8 mouse cellular contexts compared by ENCODE assay signal in genomic region chr4:130198694-130199670, GRCm38 (mm10). TPM values are rescaled to one million over a fixed set of nuclear protein-coding genes. Genes with fewer than 3 reads are reported as not detected.
DNase-seq lines count a peak whose midpoint lies in the region; ATAC-seq and TF ChIP-seq lines count a peak whose summit lies in the region.

No protein-coding gene starts in this region.

- peaks cover 17% of the 10 kb centered on the region; the same call in 1 of the 2 replicates for H3K27me3 ChIP-seq in embryonic facial prominence, embryonic 12.5 days
- no peaks in the 10 kb centered on the region for H3K27me3 ChIP-seq in kidney, adult 2 months (replicated peaks; ENCODE audit: control insufficient read depth, insufficient read depth, low read length)
- no peaks in the 10 kb centered on the region for H3K27me3 ChIP-seq in limb, embryonic 11.5 days (ENCODE audit: control insufficient read depth, insufficient read depth, low read length)
- no peaks in the 10 kb centered on the region for H3K27me3 ChIP-seq in midbrain, embryonic 14.5 days (ENCODE audit: control insufficient read depth, insufficient read depth, low read length)

- H3K36me3 ChIP-seq in embryonic facial prominence, embryonic 12.5 days: no peaks in the 10 kb centered on the region
- H3K36me3 ChIP-seq in kidney, adult 2 months (ENCODE audit: control insufficient read depth, insufficient read depth, low read length): no peaks in the 10 kb centered on the region
- H3K36me3 ChIP-seq in limb, embryonic 11.5 days (ENCODE audit: control insufficient read depth, insufficient read depth, low read length): no peaks in the 10 kb centered on the region
- H3K36me3 ChIP-seq in midbrain, embryonic 14.5 days (ENCODE audit: control insufficient read depth, insufficient read depth, low read length): no peaks in the 10 kb centered on the region

- 17% methylated on average over 35 of the region's 35 CpGs for WGBS in embryonic facial prominence, embryonic 12.5 days
- WGBS in kidney, adult 2 months: 13% methylated on average over 35 of the region's 35 CpGs
- WGBS in limb, embryonic 11.5 days: 18% methylated on average over 35 of the region's 35 CpGs
- WGBS in midbrain, embryonic 14.5 days: 19% methylated on average over 35 of the region's 35 CpGs

- peak; percentile 97 for TF ChIP-seq CTCF in kidney, adult 2 months (conservative IDR thresholded peaks at IDR 0.05; ENCODE audit: insufficient read depth, insufficient read length, low read depth, low read length)

- peak overlapping the region; percentile 29 for H3K4me3 ChIP-seq in embryonic facial prominence, embryonic 12.5 days
- H3K4me3 ChIP-seq in kidney, adult 2 months (ENCODE audit: insufficient read depth, low read depth, low read length): peak overlapping the region; percentile 8
- H3K4me3 ChIP-seq in limb, embryonic 11.5 days (ENCODE audit: low read depth, low read length): peak overlapping the region; percentile 19
- peak overlapping the region; percentile 29 for H3K4me3 ChIP-seq in midbrain, embryonic 14.5 days (replicated peaks; ENCODE audit: low read depth, low read length)

- H3K27ac ChIP-seq in embryonic facial prominence, embryonic 12.5 days: no peak overlapping the region
- no peak overlapping the region for H3K27ac ChIP-seq in kidney, adult 2 months (ENCODE audit: insufficient read depth, low read depth, low read length)
- no peak overlapping the region for H3K27ac ChIP-seq in limb, embryonic 11.5 days (replicated peaks; ENCODE audit: low read depth, low read length)
- no peak overlapping the region for H3K27ac ChIP-seq in midbrain, embryonic 14.5 days (replicated peaks; ENCODE audit: low read depth, low read length)

- H3K4me2 ChIP-seq in embryonic facial prominence, embryonic 12.5 days (replicated peaks): peak overlapping the region; percentile 56
- peak overlapping the region; percentile 46 for H3K4me2 ChIP-seq in limb, embryonic 11.5 days (ENCODE audit: low read depth, severe bottlenecking)
- peak overlapping the region; percentile 58 for H3K4me2 ChIP-seq in midbrain, embryonic 14.5 days (ENCODE audit: low read length)

- peak; percentile 72 for ATAC-seq in embryonic facial prominence, embryonic 12.5 days (ENCODE audit: insufficient number of reproducible peaks, insufficient read depth, low FRiP score, low TSS enrichment)
- 0 out of 2 replicates have a peak, but pooled peaks have one; percentile 47 for ATAC-seq in limb, embryonic 11.5 days (ENCODE audit: insufficient number of reproducible peaks, low FRiP score, low TSS enrichment, low read depth)
- peak; percentile 37; the same call in 1 of the 2 replicates for ATAC-seq in midbrain, embryonic 14.5 days (ENCODE audit: low FRiP score, low TSS enrichment)

- peak; percentile 49 for DNase-seq in 3134 (ENCODE audit: extremely low read depth, insufficient read length, low spot score)
- DNase-seq in adrenal gland, postnatal 36 days: peak; percentile 94 to 95
- peak; percentile 70 to 93 for DNase-seq in heart, adult 18-20 months
- peak; percentile 90 for DNase-seq in kidney, adult 2 months
- peak; percentile 94 for DNase-seq in limb, embryonic 11.5 days (ENCODE audit: low spot score)
- DNase-seq in midbrain, embryonic 14.5 days: peak; percentile 92
- DNase-seq in spleen, adult 12 weeks (ENCODE audit: low spot score): peak; percentile 74

- H3K9ac ChIP-seq in embryonic facial prominence, embryonic 12.5 days: peak overlapping the region; percentile 15
- peak overlapping the region; percentile 32; the same call in 1 of the 2 replicates for H3K9ac ChIP-seq in limb, embryonic 11.5 days (ENCODE audit: low read length)
- H3K9ac ChIP-seq in midbrain, embryonic 14.5 days (replicated peaks; ENCODE audit: low read length): peak overlapping the region; percentile 39; the same call in 1 of the 2 replicates

- no peak for TF ChIP-seq POLR2A in kidney, adult 2 months (IDR thresholded peaks at IDR 0.05; ENCODE audit: low read depth, low read length)

- H3K9me3 ChIP-seq in embryonic facial prominence, embryonic 12.5 days: no peaks in the 10 kb centered on the region
- no peaks in the 10 kb centered on the region for H3K9me3 ChIP-seq in limb, embryonic 11.5 days (ENCODE audit: control insufficient read depth, low read length)
- H3K9me3 ChIP-seq in midbrain, embryonic 14.5 days (ENCODE audit: control insufficient read depth, low read length): no peaks in the 10 kb centered on the region

- no peaks in the 10 kb centered on the region for H3K4me1 ChIP-seq in embryonic facial prominence, embryonic 12.5 days
- no peaks in the 10 kb centered on the region; the same call in 1 of the 2 replicates for H3K4me1 ChIP-seq in kidney, adult 2 months (ENCODE audit: control insufficient read depth, insufficient read depth, low read length)
- H3K4me1 ChIP-seq in limb, embryonic 11.5 days (ENCODE audit: control insufficient read depth, insufficient read depth, low read length): no peaks in the 10 kb centered on the region
- no peaks in the 10 kb centered on the region for H3K4me1 ChIP-seq in midbrain, embryonic 14.5 days (ENCODE audit: control insufficient read depth, insufficient read depth, low read length)

RNA-seq across cellular contexts. Expression of gene Gm853, which starts 23.2 kb away (rescaled TPM):
- total RNA-seq in adrenal gland, postnatal 36 days (2021): not detected
- polyA plus RNA-seq in embryonic facial prominence, embryonic 12.5 days (2016; fragmentation: Nextera tagmentation; extraction: Ambion mirVana): not detected in 2 replicates
- not detected for total RNA-seq in heart, adult 18-20 months (2021)
- 64.7 and 89.1 TPM in 2 replicates for polyA plus RNA-seq in kidney, adult 2 months (2012; rRNA removed)
- not detected in 2 replicates for polyA plus RNA-seq in limb, embryonic 11.5 days (2014; fragmentation: Nextera tagmentation; extraction: Ambion mirVana)
- polyA plus RNA-seq in midbrain, embryonic 14.5 days (2014; fragmentation: Nextera tagmentation; extraction: Ambion mirVana): not detected in 2 replicates

RNA-seq across cellular contexts. Expression of gene Tinagl1, which starts 24.1 kb away (rescaled TPM):
- total RNA-seq in adrenal gland, postnatal 36 days (2021): 100 to 1,000 TPM; 103 to 217 TPM
- polyA plus RNA-seq in embryonic facial prominence, embryonic 12.5 days (2016; fragmentation: Nextera tagmentation; extraction: Ambion mirVana): 11.8 and 12.9 TPM in 2 replicates
- 10 to 100 TPM; 55.7 to 66.1 TPM for total RNA-seq in heart, adult 18-20 months (2021)
- polyA plus RNA-seq in kidney, adult 2 months (2012; rRNA removed): 118 and 133 TPM in 2 replicates
- 6.3 and 6.9 TPM in 2 replicates for polyA plus RNA-seq in limb, embryonic 11.5 days (2014; fragmentation: Nextera tagmentation; extraction: Ambion mirVana)
- polyA plus RNA-seq in midbrain, embryonic 14.5 days (2014; fragmentation: Nextera tagmentation; extraction: Ambion mirVana): 1.2 and 1.7 TPM in 2 replicates

RNA-seq across cellular contexts. Expression of gene Hcrtr1, which starts 59.8 kb away (rescaled TPM):
- total RNA-seq in adrenal gland, postnatal 36 days (2021): under 1 TPM; 0.40 to 0.46 TPM
- polyA plus RNA-seq in embryonic facial prominence, embryonic 12.5 days (2016; fragmentation: Nextera tagmentation; extraction: Ambion mirVana): 0.27 and 0.32 TPM in 2 replicates
- not detected for total RNA-seq in heart, adult 18-20 months (2021)
- polyA plus RNA-seq in kidney, adult 2 months (2012; rRNA removed): 0.54 and 0.56 TPM in 2 replicates
- not detected in 2 replicates for polyA plus RNA-seq in limb, embryonic 11.5 days (2014; fragmentation: Nextera tagmentation; extraction: Ambion mirVana)
- 1.6 TPM in 2 replicates for polyA plus RNA-seq in midbrain, embryonic 14.5 days (2014; fragmentation: Nextera tagmentation; extraction: Ambion mirVana)

Comparison
In these comparisons a context has a peak if more than half of its experiments do, and no peak if none do; other contexts are left out.
1. RNA of gene Gm853, which starts 23.2 kb away (polyA plus RNA-seq): 64.7 to 89.1 TPM in kidney, adult 2 months; not detected in embryonic facial prominence, embryonic 12.5 days, not detected in limb, embryonic 11.5 days and not detected in midbrain, embryonic 14.5 days; every median in the first group is over 10 times any median in the second.
2. Peak in every context shown above with its lines, with median percentiles within 50 percentile points of each other: DNase-seq, ATAC-seq, H3K4me2 ChIP-seq, H3K4me3 ChIP-seq and H3K9ac ChIP-seq.